Mouse (Mus musculus): ENCODE measurements around the gene Ldlrap1.
A peak's percentile ranks its signal among the peaks of the same experiment; 100 is the strongest.

Gene Ldlrap1

DNA sequence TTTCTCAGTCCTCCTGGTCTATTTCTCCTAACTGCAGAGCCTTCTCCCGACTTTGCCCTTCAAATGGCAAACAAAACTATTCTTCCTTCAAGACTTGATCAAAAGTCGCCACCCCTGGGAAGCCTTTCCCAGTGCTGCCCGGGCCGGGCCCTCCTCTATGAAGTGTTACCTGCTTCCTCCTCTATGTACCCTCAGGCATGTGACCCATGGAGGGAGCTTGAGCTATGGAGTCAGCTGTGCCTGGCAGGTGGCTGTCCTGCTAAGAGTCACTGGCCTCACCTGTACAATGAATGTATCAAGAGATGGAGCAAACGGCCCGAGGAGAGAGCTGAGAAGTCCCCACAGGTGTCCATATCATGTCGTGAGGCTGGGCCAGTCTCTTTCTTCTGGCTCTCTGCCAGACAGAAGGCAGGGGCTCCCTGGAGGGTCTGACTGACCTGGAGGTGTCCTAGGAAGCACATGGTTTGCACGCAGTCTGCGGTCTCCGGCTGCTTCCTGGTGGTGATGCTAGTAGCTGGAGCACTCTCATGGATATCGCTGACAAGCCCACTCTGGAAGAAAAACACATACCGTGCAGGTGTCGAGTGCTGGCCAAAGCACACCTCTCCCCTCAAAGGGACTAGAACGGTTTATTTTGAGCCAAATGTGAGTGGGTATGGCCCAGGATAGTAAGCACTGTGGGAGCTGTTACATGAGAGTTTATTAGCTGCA is 7.6 kb upstream of the Ldlrap1 start:
- no peak for DNase-seq (ENCODE audit: low spot score)

DNA sequence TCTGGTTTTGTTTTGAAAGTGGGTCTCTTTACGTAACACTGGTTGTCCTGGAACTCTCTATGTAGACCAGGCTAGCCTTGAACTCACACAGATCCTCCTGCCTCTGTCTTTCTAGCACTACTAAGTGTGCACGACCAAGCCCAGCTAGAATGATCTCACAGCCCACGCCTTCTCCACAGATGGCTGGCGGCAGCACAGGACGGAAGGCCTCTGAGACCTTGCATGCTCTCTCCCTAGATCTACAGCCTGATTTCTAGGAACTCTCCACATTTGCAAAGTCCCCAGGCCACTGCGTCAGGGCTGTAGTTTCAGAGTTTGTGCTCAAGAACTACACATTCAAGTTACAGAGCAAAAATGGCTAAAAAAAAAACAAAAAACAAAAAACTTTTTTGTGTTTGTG is 6.3 kb upstream of the Ldlrap1 start:
- no peak for DNase-seq (ENCODE audit: low spot score)

DNA sequence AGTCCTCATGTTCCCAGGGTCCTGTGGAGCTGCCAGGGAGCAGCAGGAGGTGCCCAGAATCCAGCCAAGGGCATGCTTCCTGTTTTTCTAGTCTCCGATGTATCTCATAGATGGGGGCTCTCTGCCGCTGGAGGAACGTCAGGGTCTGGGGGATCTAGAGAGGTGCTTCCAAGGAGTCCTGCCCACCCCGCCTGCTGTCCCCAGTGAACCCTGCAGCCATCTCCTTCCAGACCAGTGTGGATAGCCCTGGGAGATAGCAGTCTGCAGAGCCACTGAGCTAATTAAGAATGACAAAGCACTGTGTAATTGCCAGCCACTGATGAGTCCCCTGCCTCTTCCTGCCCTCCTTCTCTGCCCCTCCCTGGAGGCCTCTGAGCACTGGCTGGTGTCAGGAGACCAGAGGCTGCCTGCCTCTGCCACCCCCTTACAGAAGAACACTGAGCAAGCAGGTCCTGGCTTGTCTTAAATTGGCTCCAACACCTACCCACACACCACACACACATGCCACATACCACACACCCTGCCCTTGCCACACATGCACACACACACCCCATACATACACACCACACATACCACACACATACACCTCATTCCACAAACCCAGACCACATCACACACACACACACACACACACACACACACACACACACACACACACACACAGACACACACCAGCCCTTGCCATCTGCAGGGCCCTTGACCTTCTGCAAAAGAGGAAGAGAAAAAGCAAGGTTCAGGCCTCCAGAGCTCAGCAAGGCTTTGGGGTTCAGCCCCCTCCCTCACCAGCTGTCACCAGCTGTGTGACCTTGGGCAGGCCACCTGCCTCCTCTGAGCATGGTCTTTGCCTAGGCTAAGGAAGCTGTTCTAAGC is 5.2 kb upstream of the Ldlrap1 start:
- no peak for DNase-seq (ENCODE audit: low spot score)

DNA sequence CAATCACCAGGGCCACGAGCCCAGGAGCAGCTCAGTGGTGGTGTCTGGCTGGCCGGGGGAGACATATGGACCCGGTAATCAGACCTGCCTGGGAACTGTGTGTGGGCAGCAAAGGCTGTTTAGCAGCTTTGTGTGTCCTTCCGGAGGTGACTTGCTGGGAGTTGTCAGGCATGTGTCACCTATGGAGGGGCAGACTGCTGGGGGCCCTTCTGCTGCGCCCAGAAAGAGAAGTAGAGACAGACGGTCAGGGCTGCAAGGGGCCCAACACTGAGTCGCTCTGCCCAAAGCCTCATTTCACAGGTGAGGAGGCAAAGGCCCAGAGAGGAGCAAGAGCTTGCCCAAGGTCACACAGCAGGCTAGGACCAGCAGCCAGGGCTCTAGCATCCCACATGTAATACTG is 2.1 kb upstream of the Ldlrap1 start:
- DNase-seq (ENCODE audit: low spot score), result no peak

DNA sequence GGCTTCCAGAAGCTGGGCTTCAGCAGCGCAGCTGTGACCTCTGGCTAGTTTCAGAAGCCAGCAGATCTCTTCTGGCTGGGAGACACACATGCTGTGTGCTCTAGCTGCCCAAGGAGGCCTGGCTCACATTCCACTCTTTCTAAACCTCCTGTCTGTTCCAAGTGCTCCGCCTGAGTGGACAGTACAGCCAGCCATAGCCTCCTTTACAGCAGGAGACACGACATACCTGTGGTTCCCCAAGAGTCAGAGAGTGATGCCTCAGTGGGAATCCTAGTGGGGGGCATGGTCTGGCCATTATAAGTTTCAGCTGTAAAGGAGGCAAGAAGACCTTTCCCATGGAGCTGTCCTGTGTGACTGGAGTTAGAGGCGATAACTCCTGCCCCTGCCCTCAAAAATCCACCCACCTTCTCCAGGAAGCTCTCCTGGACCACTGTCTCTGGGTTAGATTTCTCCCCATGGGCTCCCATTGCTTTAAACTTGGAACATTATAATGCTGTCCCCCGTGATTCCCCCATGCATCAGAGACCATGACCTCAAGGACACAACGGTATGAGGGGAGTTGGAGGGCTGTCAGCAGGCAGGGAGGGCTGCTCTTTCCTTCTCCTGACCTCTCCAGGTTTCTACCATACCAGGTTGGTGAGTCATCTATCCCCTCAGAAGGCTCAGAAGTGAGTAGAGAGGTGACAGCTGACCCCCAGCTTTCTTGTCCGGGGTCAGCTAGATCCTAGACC is 1.4 kb upstream of the Ldlrap1 start:
- DNase-seq (ENCODE audit: low spot score), result peak; percentile 81

DNA sequence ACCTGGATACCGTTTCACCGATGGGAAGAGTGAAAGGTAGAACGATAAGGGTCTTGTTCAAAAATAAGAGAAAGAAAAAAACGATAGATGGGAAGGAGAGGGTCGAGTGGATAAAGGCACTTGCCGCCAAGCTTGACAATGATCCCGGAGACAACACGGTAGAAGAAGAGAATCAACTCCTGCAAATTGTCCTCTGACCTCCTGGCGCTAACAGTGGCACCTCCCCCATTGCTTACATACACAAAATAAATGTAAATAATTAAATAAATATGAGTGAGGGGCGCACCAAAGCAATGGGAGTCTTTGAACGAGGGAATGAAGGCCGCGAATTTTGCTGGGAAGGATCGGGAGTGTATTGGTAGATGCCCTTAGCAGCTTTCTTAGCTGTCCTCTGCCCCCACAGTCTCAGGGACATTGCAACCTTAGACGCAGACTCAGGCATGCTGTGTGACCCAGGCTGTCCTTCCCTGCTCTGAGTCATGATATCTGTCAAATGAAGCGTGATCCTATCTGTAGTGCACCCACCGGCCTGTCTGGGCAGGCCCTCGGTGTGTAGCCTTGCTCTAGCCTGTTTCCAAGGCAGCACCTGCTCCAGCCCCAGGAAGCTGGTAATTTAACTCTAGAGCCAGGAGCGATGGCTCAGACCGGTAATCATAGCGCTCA is 533 bp upstream of the Ldlrap1 start:
- peak; percentile 19 for DNase-seq (ENCODE audit: low spot score)

DNA sequence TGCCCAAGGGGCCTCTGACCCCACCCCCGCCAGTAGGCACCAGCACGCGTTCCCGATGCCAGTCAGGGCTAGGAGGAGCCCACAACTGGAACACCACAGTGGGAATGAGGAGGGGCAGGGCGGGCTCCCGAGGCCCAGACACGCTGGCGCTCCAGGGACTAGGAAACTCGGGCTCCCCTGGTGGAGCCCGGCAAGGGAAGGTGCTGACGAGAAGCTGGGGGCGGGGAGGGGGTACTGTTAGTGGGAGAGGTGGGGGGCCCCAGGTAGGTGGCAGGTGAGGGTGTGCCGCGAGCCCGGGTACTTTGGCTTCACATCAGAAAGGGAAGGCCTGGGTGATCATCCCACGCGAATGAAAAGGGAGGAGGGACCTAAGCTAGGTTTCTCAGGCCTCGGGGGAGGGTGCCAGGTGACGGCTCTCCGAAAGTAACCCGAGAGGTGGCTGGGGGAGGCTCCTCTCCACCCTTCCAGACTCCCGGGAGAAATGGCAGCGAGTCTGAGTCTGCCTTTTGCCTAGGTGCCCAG is 859 bp downstream of the Ldlrap1 start:
- peak; percentile 54 for DNase-seq (ENCODE audit: low spot score)

DNA sequence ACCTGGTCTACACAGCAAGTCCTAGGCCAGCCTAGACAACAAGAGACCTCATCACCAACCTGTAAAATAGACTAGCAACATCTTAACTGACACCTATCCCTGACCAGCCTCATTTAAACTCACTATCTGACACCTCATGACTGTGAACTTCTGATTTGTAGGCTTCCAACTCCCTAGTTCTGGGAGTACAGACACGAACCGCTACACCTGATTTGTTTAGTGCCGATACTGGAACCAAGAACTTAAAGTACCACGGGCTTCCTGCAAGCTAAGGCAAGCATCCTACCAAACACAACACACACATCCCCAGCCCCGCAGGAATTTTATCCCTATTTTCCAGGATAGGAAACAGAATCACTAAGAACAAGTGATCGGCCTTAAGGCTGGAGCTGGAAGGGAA is 1.5 kb downstream of the Ldlrap1 start:
- no peak for DNase-seq (ENCODE audit: low spot score)

DNA sequence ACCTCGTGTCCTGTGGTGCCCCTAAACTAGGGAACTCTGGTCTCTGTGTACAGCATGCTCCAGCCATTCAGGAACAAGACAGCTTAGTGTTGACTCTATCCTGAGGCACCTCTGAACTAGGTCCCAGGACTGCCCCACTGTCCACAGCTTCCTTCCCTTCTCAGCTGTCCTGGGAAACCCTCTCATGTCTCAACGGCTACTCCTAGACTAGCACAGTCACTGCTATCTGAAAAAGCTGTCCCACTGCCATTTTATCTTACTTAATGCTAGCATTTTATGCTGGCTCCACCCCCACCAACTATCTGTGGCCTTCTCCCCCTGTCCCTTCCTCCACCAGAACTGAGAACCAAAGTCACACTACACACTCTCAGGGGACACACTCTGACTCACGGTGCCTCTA is 3.5 kb downstream of the Ldlrap1 start:
- no peak for DNase-seq (ENCODE audit: low spot score)

DNA sequence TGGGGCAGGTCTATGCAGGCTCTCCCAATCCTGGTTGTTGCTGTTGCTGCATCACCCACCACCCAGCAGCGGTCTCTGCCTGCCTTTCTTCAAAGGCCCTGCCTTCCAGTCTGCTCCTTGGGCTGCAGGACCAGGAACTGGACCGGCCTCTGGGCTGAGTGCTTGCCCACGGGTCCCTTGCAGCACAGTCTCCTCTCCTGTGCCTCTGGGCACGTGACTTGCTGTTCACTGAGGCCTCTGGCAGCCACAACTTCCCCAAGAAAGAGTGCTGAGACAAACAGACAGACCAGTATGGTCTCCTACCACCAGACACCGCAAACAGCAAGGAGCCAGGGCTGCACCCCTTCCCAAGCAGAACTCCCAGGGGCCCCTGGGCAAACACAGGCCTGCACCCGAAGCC is 5.5 kb downstream of the Ldlrap1 start:
- no peak for DNase-seq (ENCODE audit: low spot score)

DNA sequence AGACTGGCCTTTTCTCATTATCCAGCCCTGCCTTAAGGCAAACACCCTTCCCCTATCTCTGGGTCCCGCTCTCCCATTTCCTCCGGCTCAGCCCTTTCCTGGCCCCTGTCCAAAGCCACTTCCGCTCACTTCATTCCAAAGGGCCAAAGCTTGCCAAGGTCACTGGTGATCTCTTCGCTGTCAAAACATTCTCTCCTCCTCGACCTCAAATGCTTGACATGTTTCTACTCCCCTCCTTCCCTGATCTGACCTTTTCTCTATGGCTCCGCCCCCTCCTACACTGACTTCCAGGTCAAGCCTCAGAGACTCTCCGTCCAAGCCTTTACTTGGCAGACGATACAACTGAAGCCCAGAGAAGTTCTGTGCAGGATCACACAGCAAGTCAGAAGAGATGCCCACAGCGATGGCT is 7.0 kb downstream of the Ldlrap1 start:
- DNase-seq (ENCODE audit: low spot score), result peak; percentile 86

DNA sequence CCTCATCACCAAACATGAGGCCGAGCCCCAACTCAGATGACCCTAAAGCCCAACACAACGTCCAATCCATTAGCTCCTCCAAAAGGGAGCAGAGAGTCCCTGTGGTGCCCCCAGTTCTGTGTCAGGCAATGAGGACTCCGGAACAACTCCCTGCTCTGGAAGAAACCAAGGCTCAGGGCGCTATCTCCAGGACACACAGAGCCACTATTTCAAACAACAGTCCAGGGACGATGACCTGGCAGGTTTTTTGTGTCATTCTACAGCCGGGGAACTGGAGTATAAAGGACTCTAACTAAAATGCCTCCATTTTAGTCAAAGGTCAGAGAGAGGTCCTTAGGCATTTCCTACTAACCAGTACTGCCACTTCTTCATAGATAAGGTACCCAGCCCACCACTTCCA is 7.5 kb downstream of the Ldlrap1 start:
- peak; percentile 34 for DNase-seq (ENCODE audit: low spot score)

DNA sequence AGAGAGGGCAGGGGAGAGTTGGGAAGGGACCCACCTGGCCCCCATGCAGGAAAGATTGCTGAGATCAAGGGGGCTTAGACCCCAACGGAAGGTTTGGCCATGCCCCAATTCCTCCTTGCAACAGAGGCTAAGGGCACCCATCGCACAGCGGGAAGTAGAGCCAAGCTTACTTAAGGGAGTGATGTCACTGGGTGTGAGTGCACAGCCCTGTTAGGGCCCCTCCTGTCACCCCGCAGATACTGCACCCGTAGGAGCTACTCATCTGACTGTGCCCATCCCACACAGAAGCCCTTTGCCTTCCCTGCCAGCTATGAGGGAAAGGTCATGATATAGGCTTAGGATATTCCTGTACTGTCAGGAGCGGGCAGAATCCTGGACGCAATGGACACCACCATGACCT is 8.3 kb downstream of the Ldlrap1 start:
- DNase-seq (ENCODE audit: low spot score), result peak; percentile 32

DNA sequence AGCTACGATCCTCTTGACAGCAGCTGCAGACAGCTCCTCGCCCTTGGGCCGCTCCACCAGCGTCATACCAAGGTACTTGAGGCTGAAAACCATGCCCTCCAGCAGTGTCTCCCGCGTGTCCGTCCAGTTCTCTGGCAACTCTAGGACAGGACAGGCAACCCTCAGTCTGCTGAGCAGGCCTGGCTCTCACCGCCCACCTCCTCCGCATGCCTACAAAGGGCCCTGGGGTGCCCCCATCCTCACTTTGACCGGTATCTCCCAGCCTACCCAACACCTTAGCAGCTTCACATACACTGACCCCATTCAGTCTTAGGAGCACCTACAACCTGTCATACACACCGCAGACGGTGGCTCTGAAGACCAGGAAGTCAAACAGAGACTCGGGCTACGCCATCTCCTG is 8.9 kb downstream of the Ldlrap1 start:
- no peak for DNase-seq (ENCODE audit: low spot score)

DNA sequence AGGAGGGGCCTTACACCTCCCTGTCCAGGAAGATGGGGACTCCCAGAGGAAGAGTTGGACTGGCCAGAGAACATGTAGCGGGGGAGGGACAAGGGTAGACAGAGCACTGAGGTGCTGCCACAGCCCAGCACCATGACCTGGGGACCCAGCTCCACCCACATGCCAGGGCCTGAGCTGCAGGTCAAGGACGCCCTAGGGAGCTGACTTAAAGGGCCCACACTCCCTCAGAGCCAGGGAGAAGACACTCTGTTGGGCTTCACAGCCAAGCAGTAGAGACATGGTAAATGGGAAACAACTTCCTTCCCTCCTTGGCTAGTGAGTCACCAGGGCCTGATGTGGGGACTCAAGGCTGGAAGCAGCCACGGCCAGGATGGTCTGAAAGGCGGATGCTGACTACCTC is 9.5 kb downstream of the Ldlrap1 start:
- DNase-seq (ENCODE audit: low spot score), result no peak

DNA sequence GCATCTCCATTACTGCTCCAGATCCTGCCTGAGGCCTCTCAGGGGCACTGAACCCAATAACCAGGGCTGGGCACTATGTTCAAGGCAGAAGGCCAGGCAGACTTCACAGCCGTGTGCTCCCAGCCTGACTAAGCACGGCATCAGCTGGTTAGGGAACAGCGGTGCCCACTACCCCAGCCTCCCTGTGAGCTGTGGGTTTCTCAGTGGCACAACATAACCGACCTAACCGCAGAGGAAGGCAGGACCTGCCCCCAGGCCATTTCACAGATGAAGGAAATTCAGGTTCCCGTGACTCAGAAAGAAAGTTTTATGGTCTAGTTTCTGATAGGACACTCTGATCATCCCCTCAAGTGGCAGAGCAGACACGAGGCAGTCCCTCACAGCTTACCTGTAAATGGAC is 10.9 kb downstream of the Ldlrap1 start:
- no peak for DNase-seq (ENCODE audit: low spot score)

DNA sequence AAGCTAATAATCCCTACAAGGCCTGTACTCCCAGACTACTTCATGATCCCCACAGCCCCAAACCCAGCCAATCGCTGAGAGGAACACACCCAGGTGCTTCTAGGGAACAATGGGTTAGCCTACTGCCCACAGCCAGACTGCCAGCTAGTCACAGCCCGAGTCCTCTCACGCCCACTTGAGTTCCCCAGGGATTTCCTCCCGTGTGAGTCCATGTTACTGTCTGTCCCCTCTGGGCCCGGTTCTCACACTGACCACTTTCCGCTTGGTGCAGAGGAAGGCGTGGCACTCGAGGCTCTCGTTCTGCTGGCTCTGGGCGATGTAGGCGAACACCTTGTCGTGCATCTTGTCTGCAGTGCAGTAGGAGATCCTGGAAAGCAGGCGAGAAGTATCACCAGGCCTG is 12.9 kb downstream of the Ldlrap1 start:
- no peak for DNase-seq (ENCODE audit: low spot score)

DNA sequence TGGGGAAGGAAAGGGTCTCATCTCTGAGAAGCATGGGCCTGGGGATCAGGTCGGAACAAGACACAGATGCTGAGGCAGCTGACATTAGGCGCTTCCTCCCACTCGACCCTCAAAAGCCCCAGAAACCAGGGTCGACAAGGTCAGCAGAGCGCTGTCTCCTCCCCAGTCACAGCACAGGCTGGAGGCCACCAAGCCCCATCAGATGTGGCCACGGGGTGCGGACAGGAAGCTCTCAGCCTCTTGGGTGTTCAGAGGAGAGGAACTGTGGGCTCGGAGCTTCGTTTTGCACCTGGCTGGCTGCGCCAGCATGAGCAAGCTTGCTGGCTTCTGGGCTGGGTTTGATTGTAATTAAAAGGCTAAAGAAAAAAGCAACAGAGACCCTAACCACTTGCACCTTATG is 13.5 kb downstream of the Ldlrap1 start:
- no peak for DNase-seq (ENCODE audit: low spot score)

DNA sequence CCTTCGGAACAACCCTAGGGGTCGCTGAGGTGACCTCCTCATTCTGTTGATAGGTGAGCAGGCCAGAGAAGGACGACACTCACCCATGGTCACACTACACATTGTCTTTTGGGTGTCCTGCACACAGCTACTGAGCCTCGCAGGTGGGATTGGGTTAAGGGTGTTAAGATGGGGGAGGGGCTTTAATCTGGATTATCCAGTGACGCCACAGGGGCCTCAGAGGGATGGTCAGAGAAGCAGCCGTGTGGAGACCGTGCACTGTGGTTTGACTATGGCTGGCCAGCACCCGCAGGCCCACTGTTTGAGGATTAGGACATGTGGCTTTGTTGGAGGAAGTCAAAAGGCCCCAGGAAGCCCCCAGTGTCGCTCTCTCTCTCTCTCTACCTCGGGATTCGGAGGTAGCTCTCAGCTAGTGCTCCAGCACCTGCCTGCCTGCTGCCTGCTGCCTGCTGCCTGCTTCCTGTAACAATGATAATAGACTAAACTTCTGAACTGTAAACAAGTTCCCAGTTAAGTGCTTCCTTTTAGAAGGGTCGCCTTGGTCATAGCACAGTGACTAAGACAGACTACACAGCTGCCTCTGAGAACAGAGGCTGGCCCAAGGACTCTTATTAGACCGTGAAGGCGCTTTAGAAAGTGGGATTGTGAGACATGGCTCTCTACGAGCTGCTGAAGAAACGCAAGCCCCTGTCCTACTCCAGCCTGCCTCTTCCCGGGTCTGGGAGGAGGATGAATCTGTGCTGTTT is 14.1 kb downstream of the Ldlrap1 start:
- no peak for DNase-seq (ENCODE audit: low spot score)

DNA sequence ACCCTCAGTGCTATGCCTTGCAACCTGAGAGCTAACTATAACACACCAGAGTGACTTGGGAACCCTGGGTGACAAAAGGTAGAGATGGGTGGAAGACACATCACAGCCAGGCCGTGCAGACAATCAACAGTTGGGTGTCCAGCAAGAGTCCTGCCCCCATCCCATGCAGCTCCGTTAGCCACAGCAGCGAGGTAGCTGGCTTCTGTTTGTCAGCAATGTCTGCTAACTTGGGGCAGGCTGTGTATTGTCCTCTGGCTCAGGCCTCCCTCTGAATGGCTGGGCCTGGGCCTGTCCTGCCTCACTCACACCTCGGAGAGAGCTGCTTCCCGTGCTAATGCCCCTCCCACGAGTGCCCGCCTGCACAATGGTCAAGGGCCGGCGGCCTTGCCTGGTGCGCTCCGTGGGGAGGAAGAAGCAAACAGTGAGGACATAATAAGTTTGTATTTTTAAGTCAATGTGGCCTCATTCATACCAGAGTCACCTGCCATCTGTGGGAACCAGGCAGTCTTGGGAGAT is 14.9 kb downstream of the Ldlrap1 start:
- no peak for DNase-seq (ENCODE audit: low spot score)
